Mouse (Mus musculus): ENCODE data around the gene Ankmy2.

Gene Ankmy2

GRCm38 (mm10) chr12:36156637-36157303 lies at the start of gene Ankmy2:
Gene Ankmy2, plus strand, starts transcription at chr12:36157114.
- CTCF ChIA-PET: interaction anchor here (1.0 kb wide), 1 partner anchor 45 kb away, joined by 3 read pairs; no protein-coding TSS in a partner anchor

GRCm38 (mm10) chr12:36108442-36108841 lies 48.5 kb upstream of the Ankmy2 start:
- CTCF ChIA-PET: interaction anchor here (0.7 kb wide), 1 partner anchor 40 kb away, joined by 5 read pairs; no protein-coding TSS in a partner anchor

- CTCF ChIA-PET: no interaction called here
These were observed 46.5 kb upstream of the Ankmy2 start for GRCm38 (mm10) chr12:36110457-36110856.

GRCm38 (mm10) chr12:36111110-36111509 lies 45.8 kb upstream of the Ankmy2 start:
- CTCF ChIA-PET: no interaction called here

DNA sequence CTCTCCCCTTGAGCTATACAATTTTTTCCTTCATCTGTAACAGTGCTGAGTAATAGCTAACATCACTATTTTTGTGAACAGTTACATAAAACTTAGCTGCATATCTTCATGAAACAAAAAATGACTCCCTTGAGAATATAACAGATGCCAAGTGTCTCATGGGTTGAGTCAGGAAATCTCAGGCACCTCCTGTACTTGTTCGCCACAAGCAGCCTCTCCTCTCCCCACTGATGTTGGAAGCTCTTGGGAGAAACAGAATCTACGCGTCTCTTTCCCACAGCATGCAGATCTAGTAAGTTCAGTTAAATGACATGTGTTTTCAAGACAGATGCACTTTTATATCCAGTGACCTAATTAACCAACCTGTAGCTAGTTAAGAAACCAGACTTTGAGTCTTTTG lies 44.8 kb upstream of the Ankmy2 start:
- CTCF ChIA-PET: interaction anchor here (0.6 kb wide), 1 partner anchor 45 kb away, joined by 3 read pairs; the partner anchor contains the start of gene Ankmy2

DNA sequence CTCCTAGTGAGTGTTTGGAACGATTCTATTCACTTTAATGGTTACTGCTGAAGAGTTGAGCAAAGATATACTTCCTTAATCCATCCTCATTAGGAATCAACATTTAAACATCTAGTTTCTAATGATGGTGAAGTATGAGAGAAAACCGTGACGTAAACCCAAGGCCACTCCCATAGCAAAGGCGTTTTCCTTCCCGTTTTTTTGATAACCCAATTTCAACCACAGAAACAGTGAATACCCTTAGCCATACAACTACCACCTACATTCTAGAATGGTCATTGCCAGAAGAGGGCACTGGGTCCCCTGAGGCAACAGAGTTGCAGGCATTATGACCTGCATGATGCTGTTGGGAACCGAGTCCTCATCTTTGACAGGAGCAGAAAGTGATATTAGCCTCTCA lies 39.8 kb upstream of the Ankmy2 start:
- CTCF ChIA-PET: no interaction called here

- CTCF ChIA-PET: no interaction called here
These were observed 37.7 kb upstream of the Ankmy2 start for GRCm38 (mm10) chr12:36119244-36119643.

- CTCF ChIA-PET: no interaction called here
These were observed 30.9 kb upstream of the Ankmy2 start for GRCm38 (mm10) chr12:36126049-36126448.

- CTCF ChIA-PET: interaction anchor here (0.6 to 0.7 kb wide), 2 partner anchors 214 to 238 kb away, joined by 3 read pairs; no protein-coding TSS in a partner anchor
These were observed 27.1 kb upstream of the Ankmy2 start for GRCm38 (mm10) chr12:36129826-36130225.

- CTCF ChIA-PET: interaction anchor here (0.7 kb wide), 1 partner anchor 1879 kb away, joined by 3 read pairs; no protein-coding TSS in a partner anchor
These were observed 24.7 kb upstream of the Ankmy2 start for GRCm38 (mm10) chr12:36132254-36132653.

DNA sequence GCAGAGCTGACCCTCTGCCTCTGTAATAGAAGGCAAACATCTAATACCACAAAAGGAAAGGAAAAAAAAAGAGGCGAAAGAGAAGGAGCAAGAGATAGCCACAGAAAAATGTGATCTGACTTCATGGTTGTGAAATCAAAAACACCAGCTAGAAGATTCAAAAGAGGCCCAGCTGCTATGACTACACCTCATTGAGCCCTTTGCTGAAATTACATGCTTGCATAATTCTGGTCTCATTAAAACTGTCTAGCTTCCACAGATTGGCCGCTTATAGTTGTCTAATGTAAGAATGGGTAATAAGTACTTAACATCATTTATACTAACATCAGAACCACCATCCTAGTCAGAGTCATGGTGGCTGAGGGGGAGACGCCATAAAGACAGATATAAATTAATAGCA lies 24.2 kb upstream of the Ankmy2 start:
- CTCF ChIA-PET: interaction anchor here (0.7 kb wide), 1 partner anchor 1880 kb away, joined by 3 read pairs; no protein-coding TSS in a partner anchor

DNA sequence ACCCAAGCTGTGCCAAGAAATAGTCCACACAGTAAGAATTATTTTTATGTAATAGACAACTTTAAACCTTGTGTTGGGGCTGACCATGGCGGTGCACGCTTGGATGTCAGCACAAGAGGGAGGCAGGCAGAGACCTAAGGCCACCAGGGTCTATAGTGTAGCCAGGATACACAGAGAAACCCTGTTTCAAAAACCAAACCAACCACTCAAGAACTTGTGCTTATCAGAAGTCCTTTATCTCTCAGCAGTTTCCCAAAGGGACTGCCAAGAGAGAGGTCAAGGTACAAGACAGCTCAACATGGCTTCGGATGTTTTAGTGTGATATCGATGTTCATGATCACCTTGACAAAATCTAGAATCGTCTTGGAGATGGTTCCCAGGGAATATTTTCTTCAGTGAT lies 23.4 kb upstream of the Ankmy2 start:
- CTCF ChIA-PET: no interaction called here

GRCm38 (mm10) chr12:36134111-36134510 lies 22.8 kb upstream of the Ankmy2 start:
- CTCF ChIA-PET: no interaction called here

GRCm38 (mm10) chr12:36135409-36135808 lies 21.5 kb upstream of the Ankmy2 start:
- CTCF ChIA-PET: no interaction called here

- CTCF ChIA-PET: no interaction called here
These were observed 20.6 kb upstream of the Ankmy2 start for GRCm38 (mm10) chr12:36136285-36136684.

DNA sequence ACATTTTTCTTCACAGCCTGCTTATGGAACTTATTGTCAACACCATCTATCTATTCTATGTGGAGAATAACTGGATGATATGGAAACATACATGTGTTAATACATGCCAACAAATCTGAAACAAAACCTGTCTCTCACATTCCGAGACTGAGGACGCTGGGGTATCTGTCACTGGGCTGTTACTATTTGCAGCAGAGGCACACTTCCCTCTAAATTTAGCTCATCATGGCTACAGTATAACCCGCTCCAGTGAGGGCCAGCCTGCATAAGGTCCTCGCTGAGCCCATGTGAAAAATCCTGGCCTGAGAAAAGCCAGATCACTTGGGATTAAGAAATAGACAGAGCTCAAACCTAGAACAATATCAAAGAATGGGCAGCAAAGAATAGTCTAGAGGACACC lies 19.7 kb upstream of the Ankmy2 start:
- CTCF ChIA-PET: no interaction called here

- CTCF ChIA-PET: no interaction called here
These were observed 16.5 kb upstream of the Ankmy2 start for GRCm38 (mm10) chr12:36140401-36140800.

- CTCF ChIA-PET: no interaction called here
These were observed 10.5 kb upstream of the Ankmy2 start for GRCm38 (mm10) chr12:36146230-36147011.

DNA sequence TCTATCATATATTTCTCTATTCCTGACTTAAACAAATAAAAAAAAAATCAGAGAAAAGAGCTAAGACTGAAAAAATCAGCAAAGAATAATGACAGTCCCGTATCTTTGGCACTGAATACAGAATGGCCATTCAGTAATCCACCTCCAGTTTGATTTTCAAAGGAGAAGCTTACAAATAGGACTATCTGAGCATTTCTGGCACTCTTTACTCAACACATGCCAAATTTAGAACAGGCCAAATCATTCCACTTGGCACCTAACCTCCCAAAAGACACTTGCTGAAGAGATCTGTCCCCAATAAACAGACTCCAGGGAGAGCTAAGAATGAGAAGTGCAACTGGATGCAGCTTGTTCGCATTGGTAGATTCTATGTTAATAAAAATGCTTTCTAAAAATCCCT lies 6.6 kb upstream of the Ankmy2 start:
- CTCF ChIA-PET: no interaction called here

GRCm38 (mm10) chr12:36150737-36151136 lies 6.2 kb upstream of the Ankmy2 start:
- CTCF ChIA-PET: no interaction called here

GRCm38 (mm10) chr12:36155141-36155641 lies 1.7 kb upstream of the Ankmy2 start:
- CTCF ChIA-PET: no interaction called here

DNA sequence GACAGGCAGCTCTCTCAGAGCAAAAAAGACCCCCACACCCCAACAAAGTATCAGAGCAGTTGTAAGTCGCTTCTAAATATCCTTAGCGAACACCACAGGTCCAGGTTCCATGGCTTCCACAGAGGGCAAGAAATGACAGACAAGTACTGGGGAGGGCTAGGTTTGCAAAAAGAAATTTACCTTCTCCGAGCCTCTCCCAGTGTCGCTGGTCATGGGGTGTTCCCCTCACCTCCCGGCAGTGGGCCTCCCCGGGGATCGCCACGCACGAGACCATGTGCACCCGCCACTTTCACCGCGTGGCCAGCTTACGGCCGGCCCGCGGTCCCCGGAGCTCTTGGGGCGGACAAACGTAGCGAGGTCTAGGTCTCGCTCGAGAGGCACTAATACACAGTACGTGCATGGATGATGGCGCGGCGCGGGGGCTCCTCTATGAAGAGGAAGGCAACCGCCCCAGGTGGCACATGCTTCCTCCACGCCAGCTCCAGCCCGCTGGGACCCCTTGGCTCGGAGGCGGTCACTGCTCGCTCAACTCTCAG lies 745 bp upstream of the Ankmy2 start:
- CTCF ChIA-PET: interaction anchor here (0.5 kb wide), 1 partner anchor 1298 kb away, joined by 3 read pairs; no protein-coding TSS in a partner anchor

DNA sequence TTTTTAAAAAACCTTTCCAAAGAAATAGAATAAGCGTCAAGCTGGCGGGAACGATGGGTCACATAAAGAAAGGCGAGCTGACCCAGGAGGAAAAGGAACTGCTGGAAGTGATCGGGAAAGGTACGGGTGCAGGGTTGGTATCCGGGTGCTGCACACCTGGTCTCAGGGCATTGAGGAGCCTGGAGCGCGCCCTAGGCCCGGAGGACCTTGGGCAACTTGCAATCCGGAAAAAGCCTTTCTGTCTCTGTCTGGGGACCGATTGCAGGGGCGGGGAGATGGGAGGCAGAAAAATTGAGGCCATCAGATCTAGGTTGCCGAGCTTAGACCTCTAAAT lies 357 bp downstream of the Ankmy2 start:
- CTCF ChIA-PET: interaction anchor here (1.0 kb wide), 1 partner anchor 46 kb away, joined by 3 read pairs; no protein-coding TSS in a partner anchor
